In the genomic region with DNA sequence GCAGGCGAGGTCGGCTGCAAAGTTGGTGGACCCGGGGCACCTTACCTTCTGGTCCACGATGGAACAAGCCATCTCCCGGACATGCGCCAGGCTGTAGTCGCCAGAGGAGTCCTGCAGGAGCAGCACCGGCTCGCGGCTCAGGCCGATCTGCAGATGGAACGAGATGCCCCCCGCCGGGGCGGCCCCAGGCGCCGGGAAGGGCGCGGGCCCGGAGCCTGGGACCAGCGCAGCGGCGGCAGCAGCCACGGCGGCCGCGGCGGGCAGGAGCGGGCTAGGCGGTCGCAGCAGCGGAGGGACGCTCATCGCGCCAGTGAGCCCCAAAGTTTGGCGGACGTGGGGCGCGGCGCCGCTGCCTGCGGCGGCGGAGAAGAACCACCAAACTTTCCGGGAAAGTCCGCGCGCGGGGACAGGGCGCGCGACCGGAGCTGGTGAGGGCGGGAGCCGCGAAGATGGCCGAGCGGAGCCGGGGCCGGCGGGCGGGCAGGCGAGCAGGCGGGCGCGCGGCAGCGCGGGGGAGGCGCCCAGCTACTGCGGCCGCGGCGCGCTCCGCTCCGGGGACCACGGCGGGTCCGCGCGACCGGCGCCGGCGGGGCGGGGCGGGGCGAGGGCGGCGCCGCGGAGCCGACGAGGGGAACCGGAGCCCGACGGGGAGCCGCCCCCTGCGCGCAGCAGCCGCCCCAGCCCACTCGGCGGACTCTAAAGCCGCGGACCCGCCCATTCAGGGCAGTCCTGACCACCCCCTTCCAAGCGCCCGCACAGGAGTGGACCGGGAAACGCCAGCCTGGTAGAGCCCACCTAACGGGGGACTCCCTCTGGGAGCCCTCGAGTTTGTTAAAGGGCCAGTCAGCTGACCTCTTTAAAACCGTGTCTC, we compare ENCODE assay signal across 8 mouse cellular contexts. TPM values are rescaled to one million over a fixed set of nuclear protein-coding genes. Genes with fewer than 3 reads are reported as not detected.
DNase-seq lines count a peak whose midpoint lies in the region; ATAC-seq and TF ChIP-seq lines count a peak whose summit lies in the region.

A gene (minus strand): TSS at position 428 of the 871 bp plus-strand sequence.

- no peaks in the 10 kb centered on the region for H3K36me3 ChIP-seq in ES-E14 (ENCODE audit: control insufficient read depth, insufficient read depth, low read length, poor library complexity, severe bottlenecking)
- H3K36me3 ChIP-seq in forebrain, postnatal 0 days (ENCODE audit: insufficient read depth): no peaks in the 10 kb centered on the region
- H3K36me3 ChIP-seq in liver, embryonic 14.5 days (replicated peaks; ENCODE audit: control insufficient read depth, insufficient read depth, low read depth): no peaks in the 10 kb centered on the region
- no peaks in the 10 kb centered on the region for H3K36me3 ChIP-seq in neural tube, embryonic 14.5 days (ENCODE audit: control insufficient read depth, insufficient read depth, low read length)

- ATAC-seq in forebrain, postnatal 0 days: peak; percentile 89
- ATAC-seq in liver, embryonic 14.5 days (ENCODE audit: insufficient read depth): peak; percentile 83
- peak; percentile 91 for ATAC-seq in neural tube, embryonic 14.5 days (ENCODE audit: low read depth)

- peak within 1 kb of the TSS; percentile 76 to 87 for H3K4me3 ChIP-seq in ES-E14 (ENCODE audit: insufficient read depth in 1 of 2, low read depth in 1 of 2, low read length in 2 of 2, poor library complexity in 1 of 2, severe bottlenecking in 1 of 2)
- H3K4me3 ChIP-seq in forebrain, postnatal 0 days (ENCODE audit: low read depth, low read length): peak within 1 kb of the TSS; percentile 78
- peak within 1 kb of the TSS; percentile 49 to 61 for H3K4me3 ChIP-seq in liver, embryonic 14.5 days (ENCODE audit: insufficient read depth in 1 of 2, low read depth in 2 of 2, low read length in 2 of 2)
- H3K4me3 ChIP-seq in neural tube, embryonic 14.5 days (ENCODE audit: low read depth, low read length): peak within 1 kb of the TSS; percentile 79

- DNase-seq in ES-E14 (ENCODE audit: low read depth, low spot score): no peak
- DNase-seq in brain, embryonic 14.5 days (ENCODE audit: low read depth): peak; percentile 80
- DNase-seq in forebrain, postnatal 0 days: peak; percentile 54
- peak; percentile 70 to 75 for DNase-seq in heart, postnatal 10 days
- DNase-seq in kidney, postnatal 36 days: peak; percentile 74 to 83
- DNase-seq in liver, embryonic 14.5 days (ENCODE audit: low read depth in 3 of 3, low spot score in 3 of 3): no peak
- peak; percentile 66 for DNase-seq in yolk sac, embryonic 10.5 days (ENCODE audit: low spot score)

- H3K9me3 ChIP-seq in ES-E14 (ENCODE audit: control insufficient read depth, insufficient read depth, low read depth, low read length): no peaks in the 10 kb centered on the region
- no peaks in the 10 kb centered on the region for H3K9me3 ChIP-seq in forebrain, postnatal 0 days (ENCODE audit: low read length)
- no peaks in the 10 kb centered on the region for H3K9me3 ChIP-seq in liver, embryonic 14.5 days (ENCODE audit: control insufficient read depth, low read length)
- no peaks in the 10 kb centered on the region for H3K9me3 ChIP-seq in neural tube, embryonic 14.5 days (ENCODE audit: control insufficient read depth, low read length)

- H3K27me3 ChIP-seq in forebrain, postnatal 0 days (ENCODE audit: insufficient read depth, low read length): no peaks in the 10 kb centered on the region
- H3K27me3 ChIP-seq in liver, embryonic 14.5 days (ENCODE audit: control insufficient read depth, insufficient read depth, low read length): peaks cover 15% of the 10 kb centered on the region
- peaks cover 3% of the 10 kb centered on the region; the same call in 1 of the 2 replicates for H3K27me3 ChIP-seq in neural tube, embryonic 14.5 days (ENCODE audit: control insufficient read depth, insufficient read depth, low read length)

- peak within 1 kb of the TSS; percentile 79 for H3K9ac ChIP-seq in ES-E14 (ENCODE audit: insufficient read depth, low read depth, low read length, poor library complexity, severe bottlenecking)
- peak within 1 kb of the TSS; percentile 60 for H3K9ac ChIP-seq in forebrain, postnatal 0 days
- peak within 1 kb of the TSS; percentile 35 for H3K9ac ChIP-seq in liver, embryonic 14.5 days (replicated peaks)
- H3K9ac ChIP-seq in neural tube, embryonic 14.5 days (replicated peaks; ENCODE audit: low read depth, low read length): peak within 1 kb of the TSS; percentile 61

- peak; percentile 18; the same call in 1 of the 2 replicates for TF ChIP-seq CTCF in brain, embryonic 14.5 days (IDR thresholded peaks at IDR 0.05; ENCODE audit: borderline replicate concordance, extremely low read depth, insufficient read depth, insufficient read length)
- no peak for TF ChIP-seq CTCF in forebrain, postnatal 0 days (IDR thresholded peaks at IDR 0.05; ENCODE audit: low read depth)
- TF ChIP-seq CTCF in liver, embryonic 14.5 days (IDR thresholded peaks at IDR 0.05; ENCODE audit: low read depth): no peak

- WGBS in forebrain, postnatal 0 days: 3% methylated on average over 84 of the region's 114 CpGs
- under 1% methylated on average over 102 of the region's 114 CpGs for WGBS in liver, embryonic 14.5 days (ENCODE audit: insufficient replicate concordance)
- WGBS in neural tube, embryonic 14.5 days: under 1% methylated on average over 81 of the region's 114 CpGs

- intact Hi-C loops in heart, postnatal 10 days (cut with DNase I): loop anchor here (5.0 kb wide), 1 partner anchor 142 kb away; no protein-coding TSS in a partner anchor

- TF ChIP-seq POLR2A in brain, embryonic 14.5 days (IDR thresholded peaks at IDR 0.05; ENCODE audit: borderline replicate concordance, extremely low read depth, insufficient read depth, insufficient read length, poor library complexity, severe bottlenecking): 0 out of 2 replicates have a peak, but pooled peaks have one; percentile 29

- in situ Hi-C loops in ES-E14 (cut with MboI; ENCODE audit: low sequenced_read_pairs in 2 of 2, unreplicated experiment in 2 of 2): no loop called here

- no peak within 1 kb of the TSS for H3K27ac ChIP-seq in ES-E14 (ENCODE audit: insufficient read depth, low read depth, low read length, poor library complexity, severe bottlenecking)
- 0 out of 2 replicates have a peak within 1 kb of the TSS, but pooled peaks have one; percentile 23 for H3K27ac ChIP-seq in forebrain, postnatal 0 days (ENCODE audit: low read depth, low read length)
- H3K27ac ChIP-seq in liver, embryonic 14.5 days: no peak within 1 kb of the TSS
- no peak within 1 kb of the TSS for H3K27ac ChIP-seq in neural tube, embryonic 14.5 days (ENCODE audit: low read depth, low read length)

- H3K4me2 ChIP-seq in forebrain, postnatal 0 days (ENCODE audit: low read depth): peak within 1 kb of the TSS; percentile 96
- H3K4me2 ChIP-seq in liver, embryonic 14.5 days (ENCODE audit: low read depth): peak within 1 kb of the TSS; percentile 64
- peak within 1 kb of the TSS; percentile 98 for H3K4me2 ChIP-seq in neural tube, embryonic 14.5 days (ENCODE audit: low read depth, low read length)

- no peaks in the 10 kb centered on the region for H3K4me1 ChIP-seq in ES-E14 (ENCODE audit: control insufficient read depth in 2 of 2, insufficient read depth in 2 of 2, low read length in 2 of 2, poor library complexity in 1 of 2)
- H3K4me1 ChIP-seq in forebrain, postnatal 0 days (ENCODE audit: insufficient read depth): 0 out of 2 replicates have a peak, but pooled peaks cover 3% of the 10 kb centered on the region
- peaks cover 0 to 4% of the 10 kb centered on the region in 2 experiments; a peak in 2 of 4 replicates for H3K4me1 ChIP-seq in liver, embryonic 14.5 days (replicated peaks; ENCODE audit: control insufficient read depth in 2 of 2, insufficient read depth in 2 of 2, low read length in 1 of 2)
- H3K4me1 ChIP-seq in neural tube, embryonic 14.5 days (ENCODE audit: control insufficient read depth, insufficient read depth, low read length): peaks cover 6% of the 10 kb centered on the region; the same call in 1 of the 2 replicates

- TF ChIP-seq EP300 in liver, embryonic 14.5 days (IDR thresholded peaks at IDR 0.05; ENCODE audit: low read depth): no peak

TF ChIP-seq in ES-E14, 5 proteins besides CTCF, POLR2A, EP300 and RAD21:
- TF ChIP-seq HCFC1 (IDR thresholded peaks at IDR 0.05; ENCODE audit: borderline replicate concordance, insufficient read depth, low read length) (no peak), ZC3H11A (IDR thresholded peaks at IDR 0.05; ENCODE audit: borderline replicate concordance, low read depth, low read length) (no peak), MAFK (IDR thresholded peaks at IDR 0.05; ENCODE audit: insufficient read depth, low read depth, low read length) (no peak), ZNF384 (IDR thresholded peaks at IDR 0.05; ENCODE audit: low read depth, low read length) (no peak), CHD2 (IDR thresholded peaks at IDR 0.05; ENCODE audit: low read depth, low read length) (no peak)
TF ChIP-seq in ES-E14: peak in this region for 0.

RNA-seq across cellular contexts. Expression of the gene that starts here (rescaled TPM):
- 1.5 and 3.0 TPM in 2 replicates for total RNA-seq in ES-E14 (2012; rRNA removed)
- 5.0 and 8.1 TPM in 2 replicates for polyA plus RNA-seq in brain, embryonic 14.5 days (2012; rRNA removed)
- total RNA-seq in forebrain, postnatal 0 days (2014; rRNA removed): 7.4 and 7.8 TPM in 2 replicates
- polyA plus RNA-seq in forebrain, postnatal 0 days (2015; fragmentation: Nextera tagmentation; extraction: Ambion mirVana): 2.5 and 3.7 TPM in 2 replicates
- 1 to 10 TPM; 7.1 to 8.5 TPM for total RNA-seq in heart, postnatal 10 days (2021)
- polyA plus RNA-seq in liver, embryonic 14.5 days (2012; rRNA removed): 0.54 and 0.73 TPM in 2 replicates
- 0.56 and 0.75 TPM in 2 replicates for polyA plus RNA-seq in liver, embryonic 14.5 days (2014; fragmentation: Nextera tagmentation; extraction: Ambion mirVana)
- 2.4 and 3.9 TPM in 2 replicates for polyA plus RNA-seq in neural tube, embryonic 14.5 days (2014; fragmentation: Nextera tagmentation; extraction: Ambion mirVana)

Comparison
In these comparisons a context has a peak if more than half of its experiments do, and no peak if none do; other contexts are left out.
1. Peak in ATAC-seq, H3K4me3 ChIP-seq, H3K9ac ChIP-seq and H3K4me2 ChIP-seq in liver, embryonic 14.5 days; RNA of the gene not detected or under 1 TPM.
2. DNase-seq: peak in brain, embryonic 14.5 days (single experiment), forebrain, postnatal 0 days (single experiment), heart, postnatal 10 days (2 of 2), kidney, postnatal 36 days (2 of 2) and yolk sac, embryonic 10.5 days (single experiment); none in ES-E14 (single experiment) and liver, embryonic 14.5 days (0 of 3).
3. Peak in every context shown above with its lines, with median percentiles within 50 percentile points of each other: H3K4me3 ChIP-seq, H3K9ac ChIP-seq, ATAC-seq and H3K4me2 ChIP-seq.